Mouse (Mus musculus) mesoderm, embryonic 11.5 days (tissue): ENCODE data around the gene Ppp1r7.
"Not testable (repeated sequence)": the region's sequence is repeated elsewhere in the genome, so short reads cannot be mapped to it uniquely, and the experiment has no call there.

Experiments
- DNase-seq: peaks from one replicate; pipeline ENCODE4 v3.0.0-alpha.2; 2012; ENCODE audit warnings: low read depth, low spot score

Ppp1r7 gene

DNA sequence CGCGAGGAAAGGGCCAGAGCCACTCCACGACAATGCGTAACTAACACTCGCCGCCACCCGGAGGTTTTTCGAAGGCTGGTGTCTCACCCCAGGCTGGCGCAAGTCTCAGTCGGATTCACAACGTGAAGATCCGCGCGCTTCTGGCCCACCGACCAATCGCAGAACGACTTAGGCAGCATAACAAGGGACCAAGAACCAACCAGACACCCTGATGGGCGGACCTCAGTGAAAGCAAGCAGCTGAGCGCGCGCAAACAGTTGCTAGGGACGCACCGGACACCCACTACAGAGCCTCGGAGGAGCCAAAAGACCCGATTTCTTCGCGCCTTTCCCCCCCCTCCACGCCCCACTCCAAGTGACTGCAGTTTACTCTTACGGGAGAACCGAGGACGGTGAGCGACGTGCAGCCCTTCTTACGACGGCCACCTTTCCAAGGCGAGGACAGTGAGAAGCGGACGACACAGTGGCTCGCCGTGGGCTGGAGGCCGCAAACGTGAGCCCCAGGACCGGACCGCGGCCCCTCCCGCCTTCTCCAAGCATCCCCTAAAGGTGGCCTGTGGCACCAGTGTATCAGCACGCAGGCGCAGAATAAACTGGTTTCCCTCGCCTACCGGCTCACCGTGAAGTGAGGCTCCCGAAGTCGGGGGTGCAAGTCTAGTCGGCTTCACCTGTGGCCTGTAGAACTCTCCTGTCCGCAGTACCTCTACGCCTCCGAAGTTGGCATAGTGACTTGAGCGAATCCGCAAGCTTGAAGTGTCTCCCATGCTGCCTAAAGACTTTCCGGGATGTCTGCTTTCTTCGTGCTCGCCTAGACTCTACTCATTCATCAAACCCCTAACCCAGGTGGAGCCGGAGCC, at the start of gene Ppp1r7, which contains the start of gene Pask:
Ppp1r7 (plus strand) TSS at position 207 of the 856 bp plus-strand sequence.
Pask (minus strand) TSS at position 835 of the 856 bp plus-strand sequence.
- peak; percentile 96 for DNase-seq

DNA sequence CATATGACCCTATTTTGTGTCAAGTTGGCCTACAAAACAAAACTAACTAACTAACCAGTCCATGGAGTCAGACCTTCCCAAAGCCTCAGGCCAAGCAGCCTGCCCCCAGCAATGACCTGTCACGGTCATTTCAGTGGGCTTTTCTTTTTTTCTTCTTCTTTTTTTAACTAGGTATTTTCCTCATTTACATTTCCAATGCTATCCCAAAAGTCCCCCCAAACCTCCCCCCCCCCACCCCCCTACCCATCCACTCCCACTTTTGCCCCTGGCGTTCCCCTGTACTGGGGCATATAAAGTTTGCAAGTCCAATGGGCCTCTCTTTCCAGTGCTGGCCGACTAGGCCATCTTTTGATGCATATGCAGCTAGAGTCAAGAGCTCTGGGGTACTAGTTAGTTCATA, 48.2 kb upstream of the Ppp1r7 start:
- DNase-seq, result not testable (repeated sequence)

DNA sequence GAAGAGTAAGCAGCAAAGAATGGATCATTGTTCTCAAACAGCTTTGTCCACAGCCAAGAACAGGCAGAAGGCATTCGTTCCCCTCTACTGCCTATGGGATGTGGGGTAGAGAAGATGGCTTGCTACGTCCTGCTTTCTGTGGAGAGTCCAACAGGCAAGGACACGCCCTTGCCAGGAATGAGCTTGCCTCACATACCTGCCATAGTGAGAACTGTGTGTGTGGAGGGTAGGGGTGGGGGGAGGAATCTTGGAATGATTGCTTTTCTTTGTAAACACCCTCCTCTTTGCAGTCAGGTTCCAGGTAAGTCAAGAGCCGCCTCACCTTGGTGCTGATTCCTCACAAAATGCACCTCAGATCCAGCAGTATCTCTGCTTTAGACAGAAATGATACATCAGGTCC, 42.9 kb upstream of the Ppp1r7 start:
- no peak for DNase-seq

DNA sequence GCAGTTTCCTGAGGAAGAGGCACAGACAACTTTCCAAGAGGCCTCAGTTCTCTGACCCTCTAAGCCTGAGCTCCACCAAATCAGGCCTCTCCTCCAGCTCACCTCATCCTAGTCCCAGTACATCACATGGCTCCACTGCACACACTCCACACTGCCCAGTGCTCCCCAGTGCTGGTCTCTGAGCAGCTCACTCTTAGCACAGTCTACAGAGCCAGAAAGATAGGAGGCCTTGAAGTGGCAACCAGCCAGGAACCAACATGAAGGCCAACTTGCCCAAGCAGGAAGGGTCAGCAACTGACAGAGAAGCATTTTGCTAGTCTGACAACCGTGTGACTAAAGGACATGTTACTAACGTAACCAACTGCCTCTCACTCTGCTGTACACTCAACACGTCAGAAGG, 42.1 kb upstream of the Ppp1r7 start:
- DNase-seq, result no peak

DNA sequence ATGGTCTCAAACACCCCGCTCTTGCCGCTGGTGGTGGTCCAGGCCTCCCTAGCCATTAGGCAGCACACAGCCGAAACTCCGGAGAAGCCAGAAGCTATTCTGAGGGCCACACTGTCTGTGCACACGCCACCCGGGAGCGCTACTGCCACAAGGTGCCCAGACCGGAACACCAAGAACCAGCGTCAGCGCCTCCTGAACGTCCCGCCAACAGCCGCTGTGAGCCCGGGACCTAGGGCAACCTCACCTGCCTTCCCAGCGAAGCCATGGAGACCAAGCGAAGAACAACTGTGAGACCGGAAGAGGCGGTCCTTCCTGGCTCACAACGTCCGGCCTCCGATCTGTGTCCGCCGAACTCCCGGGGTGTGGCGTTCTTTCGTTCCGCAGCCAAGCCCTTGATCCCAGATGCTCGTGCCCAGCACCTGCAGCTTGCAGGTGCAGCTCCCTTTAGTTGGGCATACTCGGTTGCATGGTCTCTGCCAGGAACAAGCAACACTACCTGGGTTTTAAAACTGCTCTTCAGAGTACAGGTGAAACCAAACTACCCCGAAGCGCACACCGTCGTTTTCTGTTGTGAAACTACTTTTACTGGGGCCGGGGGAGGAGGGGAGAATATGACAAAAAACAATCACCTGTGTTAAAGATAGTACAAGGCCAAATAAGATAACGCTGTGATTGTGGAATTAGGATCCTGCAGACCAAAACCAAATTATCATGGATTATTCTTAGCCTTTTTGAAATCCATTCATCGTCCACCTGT, 36.9 kb upstream of the Ppp1r7 start, which contains the start of gene Mterf4:
Mterf4 (minus strand) TSS at position 335 of the 757 bp plus-strand sequence.
- DNase-seq, result peak; percentile 85

DNA sequence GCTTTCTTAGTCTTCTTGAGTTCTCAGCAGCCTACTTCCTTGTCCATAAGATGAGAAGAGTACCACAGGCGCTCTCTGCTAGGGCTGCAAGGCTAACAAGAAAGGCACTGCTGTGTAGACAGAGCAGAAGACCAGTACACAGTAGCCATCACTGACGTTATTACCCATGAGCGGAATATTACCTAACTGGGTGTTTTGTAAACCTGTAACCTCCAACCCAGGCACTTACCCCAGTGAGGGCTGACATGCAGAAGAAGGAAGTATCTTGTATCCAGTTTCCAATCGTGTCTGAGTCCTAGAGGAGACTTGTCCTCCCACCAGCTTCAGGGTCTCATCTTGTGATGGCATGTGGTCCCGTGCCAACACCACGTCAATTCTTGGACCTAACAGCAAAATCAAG, 18.7 kb upstream of the Ppp1r7 start:
- DNase-seq, result no peak

DNA sequence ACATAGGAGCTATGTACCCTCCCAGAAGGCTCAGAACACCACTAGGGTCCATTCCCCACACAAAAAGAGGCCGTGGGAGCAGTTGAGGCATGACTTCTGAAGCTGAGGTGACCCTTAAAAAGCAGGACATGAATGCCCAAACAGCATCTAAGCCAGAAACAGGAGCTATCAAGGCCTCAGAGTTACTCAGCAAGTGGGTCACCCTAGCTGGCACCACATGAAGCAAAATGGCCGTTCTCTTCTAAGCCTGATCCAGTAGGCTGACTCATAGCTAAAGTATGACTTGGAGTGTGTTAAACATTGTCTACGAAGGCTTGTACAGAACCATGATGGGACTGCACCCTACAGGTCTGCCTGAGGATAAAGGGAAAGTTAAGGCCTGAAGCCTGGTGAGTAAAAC, 16.2 kb upstream of the Ppp1r7 start:
- DNase-seq, result no peak

DNA sequence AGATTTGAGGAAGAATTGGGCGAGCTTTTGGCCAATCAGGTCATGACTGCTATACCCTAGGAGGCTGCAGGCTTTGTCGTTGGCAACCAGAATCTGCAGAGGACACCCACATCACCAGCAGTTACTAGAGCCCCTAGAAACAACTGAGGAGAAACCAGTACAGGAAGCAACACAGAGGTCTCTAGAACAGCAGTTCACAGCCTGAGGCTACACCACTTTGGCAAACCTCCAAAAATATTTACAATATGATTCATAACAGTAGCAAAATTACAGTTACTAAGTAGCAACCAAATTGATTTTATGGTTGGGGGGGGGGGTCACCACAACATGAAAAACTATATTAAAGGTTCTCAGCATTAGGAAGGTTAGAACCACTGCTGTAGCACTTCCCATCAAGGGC, 8.0 kb upstream of the Ppp1r7 start:
- DNase-seq, result no peak

DNA sequence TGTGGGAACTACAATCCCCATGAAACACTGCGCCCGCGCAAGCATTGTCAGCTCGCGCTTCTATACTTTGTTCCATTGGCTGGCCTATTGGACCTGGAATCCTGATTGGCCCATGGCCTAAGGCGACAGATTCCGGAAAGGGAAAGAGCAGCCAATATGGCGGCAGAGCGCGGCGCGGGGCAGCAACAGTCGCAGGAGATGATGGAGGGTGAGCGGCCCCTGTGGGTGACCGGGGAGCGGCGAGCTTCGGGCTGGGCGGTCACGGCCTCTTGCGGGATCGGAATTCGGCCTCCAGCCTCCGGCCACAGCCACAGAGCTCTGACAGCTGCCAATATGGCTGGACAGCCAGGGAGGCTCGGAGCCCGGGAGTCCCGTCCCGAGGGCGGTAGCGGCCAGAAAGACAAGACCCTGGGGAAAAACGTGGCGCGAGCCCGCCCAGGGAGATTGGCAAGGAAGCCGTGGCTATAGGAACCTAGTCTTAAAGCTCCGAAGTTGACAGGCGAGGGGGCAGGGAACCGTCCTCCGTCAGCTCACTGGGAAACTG, 922 bp downstream of the Ppp1r7 start:
- DNase-seq, result peak; percentile 96

DNA sequence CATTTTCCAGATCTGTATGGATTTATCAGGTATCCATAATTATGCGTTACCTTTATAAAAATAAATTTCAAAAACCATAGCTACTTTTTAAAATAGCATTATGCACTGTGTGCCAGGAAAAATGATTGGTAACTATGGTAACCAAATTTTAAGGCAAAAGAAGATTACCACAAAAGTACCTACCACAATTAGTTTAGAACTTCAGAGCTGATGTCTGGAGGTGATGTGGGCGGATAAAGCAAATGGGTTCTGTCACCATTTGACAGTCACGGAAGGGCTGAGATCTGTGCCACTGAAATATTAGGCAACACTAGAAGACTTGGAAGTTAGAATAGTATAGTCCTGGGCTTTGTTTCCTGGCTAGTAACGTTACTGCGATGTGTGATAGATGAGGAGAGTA, 4.5 kb downstream of the Ppp1r7 start:
- DNase-seq, result no peak

DNA sequence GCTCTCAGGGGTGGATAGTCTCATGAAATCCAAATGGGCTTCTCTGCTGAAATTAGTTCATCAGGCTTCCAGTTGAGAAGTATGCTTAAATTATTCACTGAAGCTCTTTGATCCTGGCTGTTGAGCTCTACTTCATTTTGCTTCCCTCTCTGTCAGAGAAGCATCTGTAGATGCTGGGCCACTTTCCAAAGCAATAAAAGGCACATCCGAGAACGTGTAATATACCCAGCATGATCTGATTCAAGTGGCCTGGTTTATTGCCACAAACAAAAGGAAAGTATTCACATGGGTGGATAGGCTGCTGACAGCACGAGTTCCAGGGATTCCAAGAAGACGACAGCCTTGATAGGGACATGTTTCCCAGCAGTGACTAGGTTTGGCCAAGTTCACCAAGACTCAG, 7.0 kb downstream of the Ppp1r7 start:
- no peak for DNase-seq

DNA sequence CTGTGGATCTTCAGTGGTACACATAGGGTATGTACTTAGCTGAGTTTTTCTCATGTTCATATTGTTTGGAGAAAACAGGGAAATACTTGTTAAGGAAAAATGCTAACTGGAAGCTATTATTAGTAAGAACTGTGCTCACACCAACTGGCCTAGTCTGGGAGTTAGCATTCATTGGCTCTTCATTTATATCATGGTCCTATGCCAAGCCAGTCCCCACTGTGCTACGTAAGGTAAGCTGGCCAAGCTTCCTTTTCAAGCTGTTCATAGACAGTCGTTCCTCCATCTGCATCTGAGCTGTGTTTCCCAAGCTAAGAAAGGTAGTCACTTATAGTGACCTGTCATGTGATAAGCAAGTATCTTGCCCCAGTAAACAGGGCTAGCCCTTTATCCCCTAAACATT, 10.1 kb downstream of the Ppp1r7 start:
- DNase-seq, result no peak

DNA sequence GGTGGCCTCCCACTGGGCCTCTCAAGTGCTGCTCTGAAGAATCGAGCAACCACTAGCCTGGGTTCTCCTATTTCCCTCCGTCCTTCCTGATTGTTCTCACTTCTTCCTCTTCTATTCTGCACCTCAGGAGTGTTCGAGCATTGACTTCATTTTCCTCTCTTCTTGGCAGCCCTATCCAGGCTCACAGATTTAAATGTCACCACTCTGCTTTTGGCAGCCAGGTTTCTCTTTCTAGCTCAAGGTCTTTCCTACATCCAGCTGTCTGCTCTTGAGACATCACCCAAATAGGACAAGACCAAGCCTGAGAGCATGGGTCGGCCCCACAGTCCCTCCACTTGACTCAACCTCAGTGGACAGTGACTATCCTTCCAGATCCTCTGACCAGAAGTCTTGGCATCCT, 20.0 kb downstream of the Ppp1r7 start:
- DNase-seq, result no peak

DNA sequence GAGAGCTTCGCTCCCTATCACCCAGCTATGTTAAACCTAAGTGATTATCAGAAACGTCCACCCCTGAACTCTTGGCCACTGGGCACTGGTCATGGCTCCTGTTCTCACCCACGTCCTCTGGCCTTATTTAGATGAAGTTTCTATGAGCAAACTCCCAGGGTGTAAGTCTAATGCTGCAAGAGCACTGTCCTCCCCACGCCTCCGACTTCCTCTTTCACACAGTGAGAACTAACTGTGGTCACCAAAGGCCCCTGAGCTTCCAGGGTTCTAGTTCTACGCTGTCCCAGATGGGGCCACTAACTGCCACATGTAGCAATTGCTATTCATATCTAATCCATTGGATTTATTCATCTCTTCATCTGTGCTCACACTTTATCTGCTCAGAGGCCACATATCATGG, 23.0 kb downstream of the Ppp1r7 start:
- no peak for DNase-seq

DNA sequence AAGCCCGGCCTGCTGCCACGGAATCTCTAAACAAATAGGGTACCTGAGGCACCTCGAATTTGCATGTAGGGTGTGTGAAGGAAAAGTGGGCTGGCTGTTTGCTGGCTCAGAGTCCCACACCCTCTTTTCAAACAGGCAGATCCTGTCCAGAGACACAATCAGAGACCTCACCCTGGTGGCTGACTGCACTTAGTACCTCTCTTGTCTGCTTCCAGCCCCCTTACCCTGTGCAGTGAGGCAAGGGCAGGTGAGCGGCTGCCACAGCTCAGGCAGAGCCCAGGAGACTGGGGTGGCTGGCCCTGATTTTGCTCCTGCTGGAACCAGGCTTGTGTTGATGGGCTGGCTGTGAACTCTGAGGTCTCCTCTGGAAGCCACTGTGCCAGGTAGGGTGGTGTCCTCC, 31.0 kb downstream of the Ppp1r7 start, which contains the start of gene Ano7:
Ano7 (plus strand) TSS at position 266 of the 400 bp plus-strand sequence.
- DNase-seq, result no peak

DNA sequence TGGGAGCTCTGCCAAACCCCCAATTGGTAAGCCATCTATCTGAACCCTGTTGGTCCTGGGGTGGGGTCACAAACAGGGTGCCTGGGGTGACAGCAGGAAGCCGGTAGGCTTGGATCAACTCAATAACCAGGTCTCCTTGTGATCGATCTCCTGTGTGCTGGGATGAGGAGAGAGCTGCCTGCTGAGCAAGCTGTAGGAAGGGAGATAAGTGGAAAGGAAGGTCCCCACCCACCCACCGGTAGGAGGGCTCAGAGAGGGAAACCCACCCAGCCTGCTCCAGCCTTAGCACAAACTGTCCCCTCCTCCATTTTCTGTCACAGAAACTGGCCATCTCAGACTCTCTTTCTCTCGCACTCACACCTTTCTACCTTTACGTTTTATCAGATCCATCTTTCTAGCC, 34.7 kb downstream of the Ppp1r7 start:
- DNase-seq, result no peak

DNA sequence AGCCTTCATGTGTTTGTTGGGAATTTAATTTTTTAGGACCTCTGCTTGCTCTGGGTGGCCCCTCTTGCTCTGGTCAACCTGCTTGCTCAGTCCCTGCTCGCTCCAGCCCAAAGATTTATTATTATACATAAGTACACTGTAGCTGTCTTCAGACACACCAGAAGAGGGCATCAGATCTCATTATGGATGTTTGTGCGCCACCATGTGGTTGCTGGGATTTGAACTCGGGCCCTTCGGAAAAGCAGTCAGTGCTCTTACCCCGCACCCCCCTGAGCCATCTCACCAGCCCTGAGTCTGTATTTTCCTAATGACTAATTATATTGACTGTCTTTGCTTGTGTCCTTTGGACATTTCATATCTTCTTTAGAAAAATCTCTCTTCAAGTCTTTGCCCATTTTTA, 36.5 kb downstream of the Ppp1r7 start:
- DNase-seq, result no peak

DNA sequence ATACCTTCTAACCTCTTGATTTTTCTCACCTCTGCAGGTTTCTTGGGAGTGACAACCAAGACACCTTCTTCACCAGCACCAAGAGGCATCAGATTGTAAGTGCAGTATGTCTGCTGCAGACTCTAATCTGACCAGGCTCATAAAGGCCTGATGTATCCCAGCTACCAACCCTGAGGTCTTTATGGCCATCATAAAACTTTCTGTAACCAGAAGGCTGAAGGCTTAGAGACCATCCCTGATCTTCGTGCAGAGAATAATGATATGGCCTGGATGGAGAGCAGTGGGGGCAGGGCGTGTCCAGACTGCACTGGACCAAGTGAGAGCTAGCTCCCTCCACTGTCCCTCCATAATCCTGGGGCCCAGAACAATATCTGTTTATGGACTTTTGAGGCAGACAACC, 44.5 kb downstream of the Ppp1r7 start:
- no peak for DNase-seq

DNA sequence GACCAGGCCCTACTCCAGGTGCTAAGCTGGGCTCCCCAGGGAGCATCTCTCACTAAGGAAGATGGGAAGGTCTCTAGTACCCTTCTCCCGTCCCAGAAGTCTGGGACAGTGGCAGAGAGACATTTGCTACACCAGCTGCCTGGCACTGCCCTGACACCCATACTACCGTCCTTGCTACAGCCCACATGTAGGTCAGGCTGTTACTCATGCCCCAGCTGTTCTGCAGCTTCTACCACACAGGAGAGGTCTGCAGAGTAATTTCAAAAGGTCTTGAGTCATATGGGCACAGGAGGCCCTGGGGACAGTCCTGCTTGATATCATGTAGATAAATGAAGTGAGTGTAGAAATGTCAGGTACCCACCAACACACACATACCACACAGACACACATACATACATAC, 46.3 kb downstream of the Ppp1r7 start:
- no peak for DNase-seq

DNA sequence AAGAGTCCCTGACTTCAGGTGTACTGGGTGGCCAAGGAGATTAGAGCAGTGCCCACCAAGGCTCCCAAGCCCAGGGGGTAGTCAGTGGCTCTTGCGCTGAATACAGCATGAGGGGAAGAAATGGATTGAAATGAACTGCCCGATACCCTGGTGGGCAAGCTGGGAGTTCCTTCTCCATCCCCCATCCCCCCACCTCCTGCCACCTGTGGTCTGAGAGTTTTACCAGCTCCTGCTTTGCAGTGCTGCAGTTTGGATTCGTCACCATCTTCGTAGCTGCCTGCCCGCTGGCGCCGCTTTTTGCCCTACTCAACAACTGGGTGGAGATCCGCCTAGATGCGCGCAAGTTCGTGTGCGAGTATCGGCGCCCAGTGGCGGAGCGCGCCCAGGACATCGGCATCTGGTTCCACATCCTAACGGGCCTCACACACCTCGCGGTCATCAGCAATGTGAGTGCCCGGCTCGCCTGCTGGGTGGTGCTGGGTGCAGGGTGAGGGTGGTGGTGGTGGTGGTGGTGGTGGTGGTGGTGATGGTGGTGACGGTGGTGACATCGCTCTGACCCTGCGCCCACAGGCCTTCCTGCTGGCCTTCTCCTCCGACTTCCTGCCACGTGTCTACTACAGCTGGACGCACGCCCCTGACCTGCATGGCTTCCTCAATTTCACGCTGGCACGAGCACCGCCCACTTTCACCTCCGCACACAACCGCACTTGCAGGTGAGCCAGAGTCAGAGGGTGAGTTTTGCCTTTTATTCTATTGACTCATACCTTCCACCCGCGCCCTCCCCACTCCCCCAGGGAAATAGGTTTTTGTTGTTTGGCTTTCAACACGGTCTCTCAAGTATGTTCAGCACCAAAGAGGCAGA, 58.8 kb downstream of the Ppp1r7 start:
- DNase-seq, result no peak

DNA sequence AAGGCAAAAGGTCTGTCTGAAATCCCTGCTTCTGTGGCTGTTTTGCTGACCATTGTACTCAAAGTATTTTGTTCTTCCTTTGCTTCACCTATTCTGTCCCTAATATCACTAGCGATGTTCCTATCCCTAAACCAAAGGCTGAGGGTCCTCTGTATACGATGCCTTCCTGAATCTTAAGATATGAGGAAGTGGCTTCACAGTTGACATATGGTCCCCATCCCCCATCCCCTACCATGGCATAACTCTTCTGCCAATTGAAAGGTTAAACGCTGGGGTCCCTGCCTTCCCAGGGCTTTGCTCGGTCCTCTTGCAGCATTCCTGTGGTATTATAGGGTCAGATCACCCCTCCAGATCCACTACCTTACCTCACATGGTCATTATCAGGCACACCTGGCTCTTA, 60.7 kb downstream of the Ppp1r7 start:
- no peak for DNase-seq
